Mouse (Mus musculus): ENCODE measurements at regions not wholly inside any gene's neighbourhood (a gene's known extent, or its start where the extent isn't known, plus 50 kb on each side); places are given as distances from the start of the nearest gene placed in this dataset.

DNA sequence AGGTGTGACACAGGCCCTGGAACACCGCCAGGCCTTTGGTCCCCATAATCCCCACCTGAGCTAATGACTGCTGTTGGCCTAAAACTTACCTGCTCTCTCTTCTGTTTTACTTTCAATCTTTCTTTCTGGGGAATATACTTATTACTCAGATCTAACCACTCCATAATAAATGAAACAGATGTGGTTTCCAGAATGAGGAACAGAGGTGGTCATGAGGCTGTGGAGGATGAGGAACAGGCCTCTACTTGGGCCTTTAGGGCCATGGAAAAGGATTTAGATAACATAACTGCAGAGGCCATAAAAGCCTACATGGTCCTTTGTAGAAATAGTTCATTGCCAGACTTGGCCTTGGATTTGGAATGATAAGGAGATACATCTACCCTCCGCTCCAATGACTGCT, 74.1 kb downstream of the B3gnt5 start:
- intact Hi-C loops (cut with DNase I; ENCODE audit: low total_unique reads): no loop called here
- no peak for DNase-seq

- DNase-seq: no peak
- intact Hi-C loops (cut with DNase I; ENCODE audit: low total_unique reads): no loop called here
Measured at GRCm38 (mm10) chr16:19834750-19835149, 74.7 kb downstream of the B3gnt5 start.

GRCm38 (mm10) chr16:19839831-19840230, 79.8 kb downstream of the B3gnt5 start:
- intact Hi-C loops (cut with DNase I; ENCODE audit: low total_unique reads): loop anchor here (10.0 kb wide), 1 partner anchor 115 kb away; no protein-coding TSS in a partner anchor

GRCm38 (mm10) chr16:19842346-19843025, 82.5 kb downstream of the B3gnt5 start:
- intact Hi-C loops (cut with DNase I; ENCODE audit: low total_unique reads): loop anchor here (10.0 kb wide), 1 partner anchor 118 kb away; no protein-coding TSS in a partner anchor
- DNase-seq: no peak

More at GRCm38 (mm10) chr16:19839831-19840230, 79.8 kb downstream of the B3gnt5 start:
- DNase-seq: no peak

DNA sequence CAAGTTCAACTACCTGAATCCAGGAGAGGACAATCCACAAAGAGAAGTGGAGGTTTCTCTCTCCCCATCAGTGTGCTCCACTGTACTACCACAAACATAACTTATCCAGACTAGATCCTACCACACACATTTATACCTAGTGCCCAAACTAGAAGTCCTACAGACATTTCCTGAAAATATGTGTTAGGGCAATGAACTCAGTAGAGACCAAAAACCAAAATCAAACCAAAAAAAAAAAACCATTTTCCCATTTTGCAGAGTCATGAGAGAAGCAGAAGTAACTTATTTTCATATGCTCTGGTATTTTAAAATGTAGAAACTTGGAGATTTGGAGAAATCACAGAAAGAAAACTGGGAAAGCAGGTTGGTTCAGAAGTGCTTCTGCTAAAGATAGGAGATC, 83.7 kb downstream of the B3gnt5 start:
- intact Hi-C loops (cut with DNase I; ENCODE audit: low total_unique reads): loop anchor here (10.0 kb wide), 1 partner anchor 119 kb away; no protein-coding TSS in a partner anchor
- DNase-seq: no peak

DNA sequence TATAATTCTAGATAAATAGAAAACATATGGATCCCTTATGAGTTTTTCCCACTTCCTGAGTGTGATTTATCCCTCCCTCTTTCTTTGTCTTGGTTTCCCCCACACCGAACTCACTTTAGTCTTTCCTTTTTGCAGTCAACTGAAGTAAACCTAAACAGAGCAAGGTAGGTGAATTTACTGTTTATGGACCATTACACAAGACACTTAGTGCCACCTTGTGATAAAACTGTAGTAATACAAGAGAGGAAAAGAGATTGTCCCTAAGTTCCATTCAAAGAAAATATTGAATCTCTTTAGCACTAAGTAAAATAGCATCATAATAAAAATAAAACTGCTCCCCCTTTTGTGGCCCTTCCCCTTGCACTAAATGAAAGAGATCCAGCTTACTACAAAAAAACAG, 88.4 kb downstream of the B3gnt5 start:
- intact Hi-C loops (cut with DNase I; ENCODE audit: low total_unique reads): loop anchor here (10.0 kb wide), 1 partner anchor 124 kb away; no protein-coding TSS in a partner anchor
- no peak for DNase-seq

GRCm38 (mm10) chr16:19865306-19865705, 105.3 kb downstream of the B3gnt5 start:
- no peak for DNase-seq
- intact Hi-C loops (cut with DNase I; ENCODE audit: low total_unique reads): no loop called here

DNA sequence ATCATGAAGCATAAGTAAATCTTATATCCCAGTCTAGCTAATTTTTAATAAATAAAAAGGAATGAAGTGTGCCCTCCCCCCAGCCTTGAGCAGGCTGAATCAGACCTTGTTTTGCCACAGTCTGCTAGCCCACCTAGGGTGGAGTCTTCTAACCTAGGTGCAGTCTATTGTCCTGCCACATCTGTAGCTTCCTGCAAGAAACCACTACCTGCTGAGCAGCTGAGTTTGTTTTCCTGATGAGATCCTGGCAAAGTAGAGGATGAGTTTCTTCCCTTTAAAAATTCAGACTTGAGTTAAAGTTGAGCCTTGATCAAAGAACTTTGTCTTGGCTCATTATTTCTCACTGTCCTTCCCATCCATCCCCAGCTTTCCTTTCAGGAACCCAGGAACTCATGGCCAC, 105.9 kb downstream of the B3gnt5 start:
- DNase-seq: no peak
- intact Hi-C loops (cut with DNase I; ENCODE audit: low total_unique reads): no loop called here

- intact Hi-C loops (cut with DNase I; ENCODE audit: low total_unique reads): no loop called here
- no peak for DNase-seq
Measured at GRCm38 (mm10) chr16:19869425-19869824, 109.4 kb downstream of the B3gnt5 start.

DNA sequence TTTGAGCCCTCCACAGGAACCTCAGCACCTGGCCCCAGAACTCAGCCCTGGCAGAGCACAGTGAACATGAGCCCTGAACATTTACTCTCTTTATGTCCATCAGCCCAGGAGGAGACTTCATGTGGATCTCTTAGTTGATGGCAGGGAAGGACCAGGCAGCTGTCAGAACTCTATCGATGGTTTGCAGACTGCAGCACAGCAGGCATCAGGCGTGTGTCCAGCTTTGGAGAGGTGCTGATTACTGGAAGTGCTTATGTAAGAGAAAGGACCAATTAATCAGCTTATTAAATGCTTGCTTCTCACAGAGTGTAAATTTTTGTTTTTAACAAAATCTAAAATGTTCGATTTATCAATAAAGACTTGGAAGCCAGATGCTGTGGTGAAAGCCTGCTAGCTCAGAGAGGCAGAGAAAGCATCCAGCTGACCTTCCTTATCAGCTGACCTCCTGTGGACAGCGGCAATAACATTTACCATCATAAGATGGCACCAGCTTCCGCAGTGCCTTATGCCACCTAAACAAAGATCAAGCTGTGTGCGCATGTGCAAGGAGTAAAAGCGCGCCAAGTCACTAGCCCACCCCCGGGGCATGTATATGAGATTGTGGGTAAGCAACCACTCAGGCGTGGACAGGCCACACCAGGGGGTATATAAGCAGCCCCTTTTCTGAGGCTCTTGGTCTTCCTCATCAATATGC, 105.8 kb downstream of the Klhl6 start:
- DNase-seq: no peak
- intact Hi-C loops (cut with DNase I; ENCODE audit: low total_unique reads): no loop called here

DNA sequence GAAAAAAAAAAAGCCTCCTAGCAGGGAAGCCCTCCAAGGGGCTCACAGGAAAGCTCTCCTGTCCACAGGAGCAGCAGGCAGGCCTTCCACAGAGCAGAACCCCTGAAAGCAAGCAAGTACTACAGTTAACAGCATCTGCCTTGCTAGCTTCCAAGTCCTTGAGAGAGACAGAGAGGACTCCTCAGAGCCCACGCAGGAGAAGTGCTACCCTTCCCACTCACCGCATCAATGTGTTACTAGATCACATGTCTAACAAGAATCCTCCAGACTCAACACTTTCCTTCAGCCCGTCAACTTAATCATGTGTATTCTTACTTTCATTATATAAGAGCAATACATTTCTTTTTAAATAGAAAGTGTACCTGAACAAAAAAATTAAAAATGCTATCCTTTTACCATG, 99.9 kb downstream of the Klhl6 start:
- DNase-seq: no peak
- intact Hi-C loops (cut with DNase I; ENCODE audit: low total_unique reads): no loop called here

DNA sequence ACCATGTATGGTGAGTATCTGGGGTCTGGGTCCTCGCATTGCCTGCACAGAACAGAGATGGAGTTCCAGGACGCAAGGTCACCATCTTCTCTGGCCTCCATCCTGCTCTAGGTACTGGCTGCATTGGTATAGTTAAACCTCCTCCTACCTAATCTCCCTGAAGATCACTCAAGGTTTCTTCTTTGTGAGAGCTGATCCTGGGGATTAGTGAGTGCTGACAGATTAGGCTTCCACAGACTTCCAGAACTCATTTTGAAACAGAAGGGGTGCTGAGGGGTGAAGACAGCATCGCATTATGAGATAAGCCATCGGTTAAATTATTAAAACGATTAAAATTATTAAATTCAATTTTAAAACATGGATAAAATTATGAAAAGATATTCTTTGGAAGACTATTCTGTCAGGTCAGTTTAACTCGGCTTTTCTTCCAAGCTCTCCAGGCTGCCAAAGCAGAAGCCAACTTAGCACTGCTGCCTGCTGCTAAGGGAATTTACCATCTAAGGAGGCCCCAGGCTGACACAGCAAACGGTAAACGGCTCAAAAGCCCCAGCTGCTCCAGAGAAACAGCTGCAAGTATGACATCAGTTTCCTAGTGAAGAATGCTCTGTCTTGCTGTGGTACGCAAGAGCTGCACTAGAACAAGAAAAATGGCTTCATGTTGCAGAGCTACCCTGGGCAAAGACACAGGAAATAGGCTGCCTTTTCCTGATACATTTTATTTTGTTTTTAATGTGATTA, 98.9 kb downstream of the Klhl6 start:
- intact Hi-C loops (cut with DNase I; ENCODE audit: low total_unique reads): no loop called here
- peak; percentile 60 for DNase-seq

DNA sequence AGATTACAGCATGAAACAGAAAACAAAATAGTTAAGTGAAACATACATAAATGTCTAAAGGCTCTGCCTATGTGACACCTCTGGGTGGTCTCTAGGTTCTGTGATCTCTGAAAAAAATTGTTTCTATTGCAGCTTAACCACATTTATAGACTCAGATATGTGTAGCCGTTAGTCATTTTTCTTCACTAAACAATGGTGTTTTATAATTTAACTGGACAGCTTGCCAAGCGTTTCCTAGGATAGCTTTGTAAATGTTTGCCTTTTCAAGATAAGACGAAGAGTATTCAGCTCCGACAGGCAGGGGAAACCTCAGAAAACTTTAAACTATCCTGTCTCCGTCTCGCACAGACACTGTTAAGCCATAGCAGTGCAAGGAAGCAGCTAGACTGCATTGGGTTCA, 98.3 kb downstream of the Klhl6 start:
- DNase-seq: no peak
- intact Hi-C loops (cut with DNase I; ENCODE audit: low total_unique reads): no loop called here

DNA sequence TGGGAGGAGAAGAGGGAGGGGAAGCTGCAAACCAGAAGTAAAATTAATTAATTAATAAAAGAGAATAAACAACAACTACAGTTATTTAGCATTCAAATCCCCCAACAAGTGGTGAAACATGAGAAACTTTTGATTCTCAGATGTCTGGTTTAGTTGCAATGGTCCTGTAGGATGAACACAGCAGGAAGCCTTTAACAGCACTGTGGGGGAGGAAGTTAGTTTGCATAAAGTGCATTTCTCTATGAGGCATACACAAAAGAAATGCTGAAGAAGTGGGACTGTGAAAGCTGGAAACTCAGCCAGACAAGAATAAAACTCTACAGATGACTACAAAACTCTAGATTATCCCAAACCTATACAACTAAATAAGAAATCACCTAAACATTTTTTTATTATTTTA, 96.2 kb downstream of the Klhl6 start:
- DNase-seq: no peak
- intact Hi-C loops (cut with DNase I; ENCODE audit: low total_unique reads): no loop called here

DNA sequence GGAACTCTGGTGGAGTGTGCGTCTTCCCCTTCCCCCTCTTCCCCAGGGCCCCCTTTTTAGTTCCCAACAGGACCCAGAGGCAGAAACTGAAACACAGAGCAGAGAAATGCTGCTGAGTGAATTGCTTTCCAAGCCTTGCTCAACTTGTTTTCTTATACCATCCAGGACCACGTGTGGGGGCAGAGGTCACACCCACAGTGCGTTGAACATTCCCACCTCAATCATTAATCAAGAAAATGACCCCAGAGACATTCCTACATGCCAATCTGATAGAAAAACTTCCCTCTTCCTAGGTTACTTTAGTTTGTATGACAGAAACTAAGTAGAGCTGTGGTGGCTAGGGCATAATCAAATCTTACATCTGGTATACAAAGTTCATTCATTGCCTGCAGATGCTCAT, 93.3 kb downstream of the Klhl6 start:
- DNase-seq: no peak
- intact Hi-C loops (cut with DNase I; ENCODE audit: low total_unique reads): no loop called here

DNA sequence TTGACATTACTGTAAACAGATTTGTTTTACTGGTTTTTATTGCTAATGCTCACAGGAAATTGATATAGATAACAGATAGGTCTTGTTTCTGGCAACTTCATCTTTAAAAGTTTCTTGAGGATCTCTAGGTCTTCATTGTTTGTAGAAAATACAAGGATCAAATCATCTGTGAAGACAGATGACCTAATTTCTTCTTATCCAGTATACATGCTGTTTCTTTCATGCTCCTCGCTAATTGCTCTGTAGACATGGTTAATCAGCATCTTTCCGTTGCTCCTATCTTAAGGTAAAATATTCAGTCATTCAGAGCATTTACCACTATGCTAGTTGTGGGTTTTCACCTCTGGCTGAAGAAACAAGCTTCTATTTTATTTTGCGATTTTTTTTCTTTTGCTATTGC, 91.4 kb downstream of the Klhl6 start:
- DNase-seq: no peak
- intact Hi-C loops (cut with DNase I; ENCODE audit: low total_unique reads): no loop called here

DNA sequence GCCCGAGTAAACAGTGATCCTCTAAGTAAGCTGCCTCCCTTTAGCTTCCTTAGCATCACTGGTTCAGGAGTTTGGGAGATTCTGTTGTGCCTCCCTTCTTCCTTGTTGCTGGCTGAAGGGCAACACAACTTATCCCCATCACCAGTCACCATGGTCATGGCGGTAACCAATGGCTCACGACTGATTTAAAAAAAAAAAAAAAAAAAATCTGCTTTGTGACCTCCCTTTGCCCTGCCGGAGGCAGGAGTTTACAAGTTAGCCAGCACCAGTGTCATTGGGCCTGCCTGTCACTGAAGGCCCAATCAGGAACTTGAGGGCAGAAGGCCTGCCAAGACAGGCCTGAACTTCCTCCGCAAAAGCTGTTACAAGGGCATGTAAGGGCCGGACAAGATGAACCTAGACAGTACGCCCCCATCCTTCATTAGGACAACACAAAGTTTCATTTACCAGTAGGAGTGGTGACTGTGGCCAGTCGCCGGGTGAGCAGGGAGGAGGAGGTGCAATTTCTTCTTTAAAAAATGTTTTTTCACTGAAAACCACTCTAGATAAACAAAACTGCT, 88.3 kb downstream of the Klhl6 start:
- intact Hi-C loops (cut with DNase I; ENCODE audit: low total_unique reads): no loop called here
- DNase-seq: no peak
